26 mouse cellular contexts compared by ENCODE assay signal in genomic region chr13:34266942-34267660, GRCm38 (mm10).
A peak's percentile ranks its signal among the peaks of the same experiment; 100 is the strongest.
DNase-seq lines count a peak whose midpoint lies in the region; ATAC-seq lines count a peak whose summit lies in the region.
"Had no signal": no experiment of that assay in that cellular context is flagged by ENCODE, and none has a peak within 500 bp of the region (broad histone marks: within the 10 kb centered on the region; RNA-seq: fewer than 3 reads in every experiment).

No protein-coding gene starts in this region.

- WGBS in midbrain, embryonic 10.5 days: 89% methylated on average over 8 of the region's 8 CpGs
- 91% methylated on average over 8 of the region's 8 CpGs for whole genome bisulfite sequencing in midbrain, embryonic 11.5 days
- WGBS in hindbrain, embryonic 12.5 days: 83% methylated on average over 8 of the region's 8 CpGs

- no peak overlapping the region for H3K9ac ChIP-seq in midbrain, embryonic 11.5 days (ENCODE audit: low read length)
- H3K9ac ChIP-seq in hindbrain, embryonic 12.5 days: no peak overlapping the region
- H3K9ac ChIP-seq: embryonic facial prominence, embryonic 13.5 days; forebrain, embryonic 13.5 days; heart, embryonic 15.5 days; hindbrain, embryonic 15.5 days; limb, embryonic 15.5 days; lung, embryonic 14.5 days; neural tube, embryonic 12.5 days had no signal

- no peaks in the 10 kb centered on the region for H3K9me3 ChIP-seq in midbrain, embryonic 10.5 days (replicated peaks)
- H3K9me3 ChIP-seq in midbrain, embryonic 11.5 days (ENCODE audit: control insufficient read depth, low read length): no peaks in the 10 kb centered on the region
- no peaks in the 10 kb centered on the region for H3K9me3 ChIP-seq in hindbrain, embryonic 12.5 days (replicated peaks)
- H3K9me3 ChIP-seq: embryonic facial prominence, embryonic 13.5 days; forebrain, embryonic 13.5 days; heart, embryonic 15.5 days; hindbrain, embryonic 15.5 days; limb, embryonic 15.5 days; neural tube, embryonic 12.5 days had no signal

- DNase-seq in midbrain, embryonic 10.5 days (ENCODE audit: low spot score): no peak
- no peak for DNase-seq in midbrain, embryonic 11.5 days (ENCODE audit: low spot score, missing footprints)
- peak; percentile 73 to 87 for DNase-seq in kidney, adult 8-10 months
- DNase-seq in kidney, postnatal 14 days: peak; percentile 66
- DNase-seq in embryo, embryonic 10 days (ENCODE audit: low spot score): no peak
- DNase-seq: adrenal gland, postnatal 10 days; cerebellum, adult 2 months; cerebellum, postnatal 25 days; embryo, embryonic 11 days; heart, postnatal 4 days; left cerebral cortex, postnatal 4 days; lung, embryonic 14.5 days; midbrain, embryonic 14.5 days; right cerebral cortex, postnatal 25 days; spleen, adult 18-20 months had no signal

- no peaks in the 10 kb centered on the region for H3K27me3 ChIP-seq in midbrain, embryonic 10.5 days (ENCODE audit: low read depth, poor library complexity, severe bottlenecking)
- H3K27me3 ChIP-seq in midbrain, embryonic 11.5 days (ENCODE audit: control insufficient read depth, insufficient read depth, low read length): no peaks in the 10 kb centered on the region
- H3K27me3 ChIP-seq in hindbrain, embryonic 12.5 days: no peaks in the 10 kb centered on the region
- H3K27me3 ChIP-seq: embryonic facial prominence, embryonic 13.5 days; forebrain, embryonic 13.5 days; heart, embryonic 15.5 days; hindbrain, embryonic 15.5 days; limb, embryonic 15.5 days; neural tube, embryonic 12.5 days had no signal

- H3K4me1 ChIP-seq in midbrain, embryonic 10.5 days: peaks cover 36% of the 10 kb centered on the region
- H3K4me1 ChIP-seq in midbrain, embryonic 11.5 days (ENCODE audit: control insufficient read depth, insufficient read depth, low read length): peaks cover 5% of the 10 kb centered on the region
- peaks cover 12% of the 10 kb centered on the region for H3K4me1 ChIP-seq in hindbrain, embryonic 12.5 days

- no peak overlapping the region for H3K4me3 ChIP-seq in midbrain, embryonic 10.5 days
- no peak overlapping the region for H3K4me3 ChIP-seq in midbrain, embryonic 11.5 days (ENCODE audit: low read depth, low read length)
- H3K4me3 ChIP-seq in hindbrain, embryonic 12.5 days: no peak overlapping the region
- H3K4me3 ChIP-seq: embryonic facial prominence, embryonic 13.5 days; erythroblast, embryonic 14.5 days; forebrain, embryonic 13.5 days; heart, embryonic 15.5 days; hindbrain, embryonic 15.5 days; left cerebral cortex, adult 2 months; limb, embryonic 15.5 days; neural tube, embryonic 12.5 days had no signal

- no peak overlapping the region for H3K4me2 ChIP-seq in midbrain, embryonic 11.5 days
- no peak overlapping the region for H3K4me2 ChIP-seq in hindbrain, embryonic 12.5 days (replicated peaks)
- H3K4me2 ChIP-seq: embryonic facial prominence, embryonic 13.5 days; forebrain, embryonic 13.5 days; heart, embryonic 15.5 days; hindbrain, embryonic 15.5 days; limb, embryonic 15.5 days; lung, embryonic 14.5 days; neural tube, embryonic 12.5 days had no signal

- H3K36me3 ChIP-seq in midbrain, embryonic 10.5 days: peaks cover 26% of the 10 kb centered on the region; the same call in 1 of the 2 replicates
- H3K36me3 ChIP-seq in midbrain, embryonic 11.5 days (ENCODE audit: control insufficient read depth, insufficient read depth, low read length): no peaks in the 10 kb centered on the region
- H3K36me3 ChIP-seq in hindbrain, embryonic 12.5 days: no peaks in the 10 kb centered on the region
- H3K36me3 ChIP-seq: embryonic facial prominence, embryonic 13.5 days; heart, embryonic 15.5 days; hindbrain, embryonic 15.5 days; limb, embryonic 15.5 days; neural tube, embryonic 12.5 days had no signal

- no peak for ATAC-seq in midbrain, embryonic 11.5 days (ENCODE audit: low FRiP score)
- ATAC-seq in inflammation-experienced regulatory T-cells, adult 6 months: no peak
- no peak for ATAC-seq in hindbrain, embryonic 12.5 days (ENCODE audit: low FRiP score)
- ATAC-seq: activated CD4-positive, CD25-positive, alpha-beta regulatory T cell, adult 4 months; forebrain, embryonic 13.5 days had no signal

- H3K27ac ChIP-seq in midbrain, embryonic 10.5 days (replicated peaks): 0 out of 2 replicates have a peak overlapping the region, but pooled peaks have one; percentile 38
- no peak overlapping the region for H3K27ac ChIP-seq in midbrain, embryonic 11.5 days (ENCODE audit: low read depth, low read length)
- H3K27ac ChIP-seq in hindbrain, embryonic 12.5 days: no peak overlapping the region
- H3K27ac ChIP-seq: embryonic facial prominence, embryonic 13.5 days; forebrain, embryonic 13.5 days; heart, embryonic 15.5 days; hindbrain, embryonic 15.5 days; left cerebral cortex, adult 2 months; limb, embryonic 15.5 days; neural tube, embryonic 12.5 days had no signal

Comparison
In these comparisons a context has a peak if more than half of its experiments do, and no peak if none do; other contexts are left out.
1. DNase-seq: peak in kidney, adult 8-10 months (2 of 2) and kidney, postnatal 14 days (single experiment); none in midbrain, embryonic 10.5 days (single experiment), midbrain, embryonic 11.5 days (single experiment) and embryo, embryonic 10 days (single experiment).